Mouse (Mus musculus) ES-Bruce4 (cell line): ENCODE results near the gene Gemin6.

Source experiments
- CTCF ChIP-seq: IDR thresholded peaks from one replicate; pipeline ENCODE4 v1.8.1; 2011; ENCODE audit warnings: low read depth, low read length
- EP300 ChIP-seq: IDR thresholded peaks from 2 replicates; pipeline ENCODE4 v1.6.1; 2011; ENCODE audit warnings: low read depth, low read length; ENCODE audit not compliant: insufficient read depth
- POLR2A ChIP-seq: IDR thresholded peaks from one replicate; pipeline ENCODE4 v1.8.1; 2011; ENCODE audit warnings: low read length; ENCODE audit not compliant: insufficient read depth

- TF ChIP-seq CTCF (no peak), POLR2A (no peak), EP300 (no peak)
Observed at GRCm38 (mm10) chr17:80174699-80175385, 49.4 kb upstream of the Gemin6 start.
